Mouse (Mus musculus): ENCODE data around the gene Rsph3b. TPM values are rescaled to one million over a fixed set of nuclear protein-coding genes. Genes with fewer than 3 reads are reported as not detected.

Rsph3b gene
- 127 TPM for polyA plus RNA-seq (2014; fragmentation: Illumina TruSeq; extraction: RNeasy Lipid Tissue Mini Kit (QIAGEN cat#74804); ENCODE audit: low read depth, low replicate concordance)

GRCm38 (mm10) chr17:6947984-6948768 lies at the start of gene Rsph3b:
TSS of gene Rsph3b (minus strand) at chr17:6948682.

DNA sequence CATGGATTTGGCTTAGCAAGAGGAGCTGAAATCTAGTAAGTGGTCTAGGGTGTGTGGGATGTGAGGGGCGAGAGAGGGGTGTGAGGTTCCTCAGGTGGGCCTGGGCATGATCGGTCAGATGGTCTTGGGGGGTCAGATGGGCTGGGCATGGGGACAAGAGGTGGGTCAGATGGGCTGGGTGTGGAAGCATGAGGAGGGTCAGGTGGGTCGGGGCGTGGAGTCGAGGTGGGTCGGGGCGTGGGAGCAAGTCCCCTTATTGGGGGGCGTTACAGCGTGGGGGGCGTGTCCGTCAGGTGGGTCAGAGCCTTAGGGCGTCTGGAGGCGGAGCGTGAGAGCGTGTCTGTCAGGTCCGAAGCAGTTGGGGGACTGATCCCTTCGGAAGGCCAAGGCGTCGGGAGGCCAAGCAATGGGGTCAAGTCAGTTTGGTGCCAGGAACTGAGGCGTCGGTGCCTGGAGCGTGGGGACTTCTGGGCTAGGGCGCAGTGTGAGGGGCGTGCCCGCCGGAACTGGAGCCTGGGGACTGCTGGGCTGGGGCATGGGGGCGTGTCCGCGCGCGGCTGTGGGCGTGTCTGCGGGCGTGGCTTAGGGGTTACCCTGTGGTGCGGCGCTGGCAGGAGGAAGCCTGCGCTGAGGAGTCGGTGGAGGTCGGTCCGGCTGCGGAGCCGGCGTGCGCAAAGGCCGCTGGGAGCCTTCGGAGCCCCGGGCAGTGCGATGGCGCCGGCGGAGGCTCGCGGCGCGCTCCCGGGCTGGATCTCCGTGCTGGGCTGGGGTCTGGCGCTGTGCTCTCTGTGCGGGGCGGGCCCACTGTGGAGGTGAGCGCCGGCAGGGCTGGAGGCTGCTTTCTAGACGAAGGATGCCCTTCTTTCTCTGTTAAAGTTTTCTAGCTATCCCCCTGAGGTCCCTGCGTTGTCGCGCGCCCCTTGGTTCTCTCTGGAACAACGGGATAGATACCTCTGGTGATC lies 30.1 kb upstream of the Rsph3b start, which contains the start of gene Gm49721:
Gene Gm49721, plus strand, starts transcription at position 618 of the 962 bp plus-strand sequence.

DNA sequence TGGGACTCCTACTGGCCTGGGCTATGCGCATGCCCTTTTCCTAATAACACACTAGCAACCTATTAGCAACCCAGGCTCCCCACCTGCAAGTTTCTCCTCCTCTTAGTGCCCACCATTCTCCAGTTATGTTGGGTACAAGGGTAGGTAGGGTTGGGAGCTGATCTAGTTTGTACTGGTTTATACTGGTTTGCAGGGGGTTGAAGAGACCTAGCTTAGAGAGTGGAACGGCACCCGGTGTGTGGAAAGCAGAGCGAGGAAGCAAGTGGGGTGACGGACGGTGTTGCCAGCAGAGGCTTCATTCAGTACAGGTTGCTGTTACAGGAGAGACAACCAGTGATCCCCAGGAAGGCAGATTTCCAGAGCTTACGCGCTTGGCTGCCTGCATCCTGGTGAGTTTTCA lies 21.9 kb upstream of the Rsph3b start, which contains the start of gene Rnaset2b:
Gene Rnaset2b, plus strand, starts transcription at position 301 of the 400 bp plus-strand sequence.

DNA sequence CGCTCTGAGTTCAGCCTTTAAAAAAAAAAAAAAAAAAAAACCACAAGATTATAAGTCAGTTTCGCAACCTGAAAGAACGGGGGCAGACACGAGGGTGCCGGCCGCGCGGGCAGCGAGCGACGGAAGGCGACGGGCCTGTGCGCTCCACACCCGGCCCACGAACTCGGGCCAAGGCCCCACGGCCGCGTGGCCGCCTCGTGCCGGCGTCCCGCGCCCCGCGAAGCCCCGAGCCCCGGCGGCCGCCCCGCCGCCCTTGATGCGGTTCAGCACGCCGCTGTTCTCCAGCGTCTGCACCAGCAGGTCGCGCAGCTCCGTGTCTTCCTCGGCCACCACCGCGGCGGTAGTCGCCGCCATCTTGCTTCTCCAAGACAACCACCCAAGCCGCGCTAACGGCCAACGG lies 12.3 kb upstream of the Rsph3b start, which contains the start of gene Tagap1:
Gene Tagap1, minus strand, starts transcription at position 381 of the 400 bp plus-strand sequence.

Other genes starting within 250 kb of the Rsph3b start
- 4.2 TPM for gene Ezr, start 165.9 kb downstream of the Rsph3b start, polyA plus RNA-seq (2014; fragmentation: Illumina TruSeq; extraction: RNeasy Lipid Tissue Mini Kit (QIAGEN cat#74804); ENCODE audit: low read depth, low replicate concordance)
- gene Tagap1, start 12.5 kb upstream of the Rsph3b start, polyA plus RNA-seq (2014; fragmentation: Illumina TruSeq; extraction: RNeasy Lipid Tissue Mini Kit (QIAGEN cat#74804); ENCODE audit: low read depth, low replicate concordance), result 51.2 TPM
- gene Rnaset2b, start 22.0 kb upstream of the Rsph3b start, polyA plus RNA-seq (2014; fragmentation: Illumina TruSeq; extraction: RNeasy Lipid Tissue Mini Kit (QIAGEN cat#74804); ENCODE audit: low read depth, low replicate concordance), result 97.8 TPM
- gene Gm49721, start 30.2 kb upstream of the Rsph3b start, polyA plus RNA-seq (2014; fragmentation: Illumina TruSeq; extraction: RNeasy Lipid Tissue Mini Kit (QIAGEN cat#74804); ENCODE audit: low read depth, low replicate concordance), result 0.07 TPM
- gene Gm1604a, start 76.9 kb upstream of the Rsph3b start, polyA plus RNA-seq (2014; fragmentation: Illumina TruSeq; extraction: RNeasy Lipid Tissue Mini Kit (QIAGEN cat#74804); ENCODE audit: low read depth, low replicate concordance), result not detected
- 4.7 TPM for gene Rps6ka2, start 221.4 kb upstream of the Rsph3b start, polyA plus RNA-seq (2014; fragmentation: Illumina TruSeq; extraction: RNeasy Lipid Tissue Mini Kit (QIAGEN cat#74804); ENCODE audit: low read depth, low replicate concordance)